Mouse (Mus musculus) lung, embryonic 15.5 days (tissue): ENCODE measurements around the gene Jak1. TPM values are rescaled to one million over a fixed set of nuclear protein-coding genes. Genes with fewer than 3 reads are reported as not detected.

Experiments
- ATAC-seq: fragments of 200-750 bp; cut with Nextera tagmentation; 2 replicates; pipeline ENCODE4 v1.8.0; 2017; ENCODE audit warnings: moderate number of reproducible peaks, borderline replicate concordance; ENCODE audit not compliant: low FRiP score, low TSS enrichment; ENCODE audit errors: extremely low read depth
- H3K27ac ChIP-seq: fragments of 300-500 bp; sonication (generic); 2 replicates; pipeline ENCODE4 v1.5.1; 2015; ENCODE audit warnings: moderate library complexity, mild to moderate bottlenecking, inconsistent platforms
- H3K27me3 ChIP-seq: fragments of 300-500 bp; sonication (generic); 2 replicates; pipeline ENCODE4 v1.6.1; 2015; ENCODE audit warnings: inconsistent platforms
- H3K36me3 ChIP-seq: fragments of 300-500 bp; sonication (generic); 2 replicates; pipeline ENCODE4 v1.6.1; 2015; ENCODE audit warnings: inconsistent platforms
- H3K4me1 ChIP-seq: fragments of 300-500 bp; sonication (generic); 2 replicates; pipeline ENCODE4 v1.6.1; 2015; ENCODE audit warnings: inconsistent platforms
- H3K4me2 ChIP-seq: fragments of 300-500 bp; sonication (generic); 2 replicates; pipeline ENCODE4 v1.6.1; 2015; ENCODE audit warnings: inconsistent platforms, mild to moderate bottlenecking, moderate library complexity
- H3K4me3 ChIP-seq: fragments of 300-500 bp; sonication (generic); 2 replicates; pipeline ENCODE4 v1.5.1; 2015; ENCODE audit warnings: mild to moderate bottlenecking, inconsistent platforms
- H3K9ac ChIP-seq: fragments of 300-500 bp; sonication (generic); 2 replicates; pipeline ENCODE4 v1.6.1; 2015; ENCODE audit warnings: inconsistent platforms
- H3K9me3 ChIP-seq: fragments of 300-500 bp; sonication (generic); 2 replicates; pipeline ENCODE4 v1.6.1; 2016; ENCODE audit warnings: inconsistent platforms
- WGBS: fragments of 180-500 bp; shearing (Covaris S2); methylation state at CpG from one replicate; pipeline ENCODE4 v1.1.7; 2015; 5-methylcytosine and 5-hydroxymethylcytosine counted together
- polyA plus RNA-seq: library from polyadenylated mRNA; unstranded; fragments of >200 nt; fragmentation: Nextera tagmentation; extraction: Ambion mirVana; gene quantifications from 2 replicates; pipeline ENCODE4 v1.2.1, GENCODE M21; 2015

Jak1 gene
- polyA plus RNA-seq, 1 experiment from 2014 or later, result 84.6 TPM

DNA sequence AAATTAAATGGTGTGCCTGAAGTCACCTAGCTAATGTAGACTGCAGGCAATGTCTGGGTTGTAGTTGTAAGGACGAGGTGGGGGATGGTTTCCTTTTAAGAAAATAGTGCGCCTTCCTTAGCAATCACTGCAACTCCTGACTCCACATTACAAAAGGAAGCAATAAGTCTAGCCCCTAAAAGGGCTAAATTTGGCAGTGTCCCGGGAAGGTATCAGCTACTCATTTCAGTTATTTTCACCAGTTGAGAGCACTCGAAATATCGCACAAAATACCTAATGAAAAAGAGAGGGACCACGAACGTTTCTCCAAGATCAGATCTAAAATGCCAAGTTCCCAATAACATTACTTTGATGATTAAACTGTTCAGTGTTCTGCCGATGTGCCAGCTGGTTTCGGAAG lies 28.6 kb upstream of the Jak1 start:
- Histone ChIP-seq H3K4me3 (peak overlapping the region; percentile 46; the same call in 1 of the 2 replicates), H3K27ac (no peak overlapping the region), H3K36me3 (no peaks in the 10 kb centered on the region), H3K9ac (peak overlapping the region; percentile 50; the same call in 1 of the 2 replicates), H3K27me3 (peaks cover 3% of the 10 kb centered on the region; the same call in 1 of the 2 replicates), H3K4me2 (peak overlapping the region; percentile 90), H3K4me1 (peaks cover 23% of the 10 kb centered on the region), H3K9me3 (no peaks in the 10 kb centered on the region)
- WGBS, result 55% methylated on average over 9 of the region's 9 CpGs
- ATAC-seq, result no peak

DNA sequence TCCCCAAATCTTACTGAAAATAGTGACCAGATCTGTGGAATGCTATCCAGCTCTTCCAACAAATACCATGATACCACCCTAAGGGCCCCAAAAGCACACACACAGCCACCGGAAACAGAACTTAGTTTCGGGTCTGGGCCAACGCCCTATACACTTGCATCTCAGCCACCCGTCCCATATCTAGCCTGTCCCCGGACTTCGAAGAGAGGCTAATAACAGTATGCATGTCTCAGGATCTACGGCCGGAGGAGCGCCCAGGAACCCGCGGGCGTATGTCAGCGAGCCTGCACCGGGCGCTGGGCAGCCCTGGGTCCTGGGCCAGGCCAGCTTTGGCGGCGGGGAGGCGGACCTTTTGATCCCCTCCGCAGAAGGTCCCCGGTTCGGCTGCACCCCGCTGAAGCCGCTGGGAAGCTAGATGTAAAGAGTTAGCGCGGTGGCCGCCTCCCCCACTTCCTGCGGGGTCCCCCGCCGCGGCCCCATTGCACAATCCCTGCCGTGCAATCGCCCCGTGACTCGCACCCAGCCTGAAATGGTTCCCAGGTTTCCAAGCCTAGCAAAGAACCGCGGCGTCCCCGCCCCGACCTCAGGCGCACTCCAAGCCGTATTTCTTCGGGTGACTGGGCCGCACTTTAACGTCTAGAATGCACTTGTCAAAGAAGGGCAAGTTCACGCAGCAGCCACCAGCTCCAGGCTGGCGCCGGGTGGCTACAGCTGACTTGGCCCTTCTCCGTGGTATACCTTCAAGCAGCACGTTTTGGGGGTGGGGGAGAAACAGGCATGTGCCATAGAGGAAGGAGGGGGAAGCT lies 27.9 kb upstream of the Jak1 start:
- peaks cover 23% of the 10 kb centered on the region for H3K4me1 ChIP-seq
- peak overlapping the region; percentile 90 for H3K4me2 ChIP-seq
- H3K27ac ChIP-seq, result peak overlapping the region; percentile 92
- H3K9me3 ChIP-seq, result no peaks in the 10 kb centered on the region
- H3K4me3 ChIP-seq, result peak overlapping the region; percentile 46
- H3K36me3 ChIP-seq, result no peaks in the 10 kb centered on the region
- H3K27me3 ChIP-seq, result peaks cover 3% of the 10 kb centered on the region; the same call in 1 of the 2 replicates
- ATAC-seq, result peak; percentile 40
- 1% methylated on average over 49 of the region's 49 CpGs for WGBS
- peak overlapping the region; percentile 50 for H3K9ac ChIP-seq

- no peaks in the 10 kb centered on the region for H3K36me3 ChIP-seq
- WGBS, result 2% methylated on average over 41 of the region's 41 CpGs
- ATAC-seq, result peak; percentile 95
- peak overlapping the region; percentile 46 for H3K4me3 ChIP-seq
- H3K27ac ChIP-seq, result peak overlapping the region; percentile 92
- H3K4me2 ChIP-seq, result peak overlapping the region; percentile 90
- peaks cover 3% of the 10 kb centered on the region; the same call in 1 of the 2 replicates for H3K27me3 ChIP-seq
- peaks cover 23% of the 10 kb centered on the region for H3K4me1 ChIP-seq
- H3K9ac ChIP-seq, result peak overlapping the region; percentile 50
- no peaks in the 10 kb centered on the region for H3K9me3 ChIP-seq
These were observed 27.1 kb upstream of the Jak1 start for GRCm38 (mm10) chr4:101292028-101292735.

- no peak overlapping the region for H3K9ac ChIP-seq
- H3K9me3 ChIP-seq, result no peaks in the 10 kb centered on the region
- no peak overlapping the region for H3K27ac ChIP-seq
- no peak overlapping the region for H3K4me2 ChIP-seq
- no peaks in the 10 kb centered on the region for H3K36me3 ChIP-seq
- H3K27me3 ChIP-seq, result peaks cover 3% of the 10 kb centered on the region; the same call in 1 of the 2 replicates
- no peak for ATAC-seq
- H3K4me3 ChIP-seq, result no peak overlapping the region
- peaks cover 18% of the 10 kb centered on the region for H3K4me1 ChIP-seq
- 84% methylated on average over 11 of the region's 11 CpGs for WGBS
These were observed 23.2 kb upstream of the Jak1 start for GRCm38 (mm10) chr4:101288292-101288691.

GRCm38 (mm10) chr4:101286562-101286961 lies 21.5 kb upstream of the Jak1 start:
- 88% methylated on average over 6 of the region's 6 CpGs for WGBS

GRCm38 (mm10) chr4:101285906-101286432 lies 20.9 kb upstream of the Jak1 start:
- Histone ChIP-seq H3K27ac (no peak overlapping the region), H3K4me2 (no peak overlapping the region), H3K36me3 (no peaks in the 10 kb centered on the region), H3K27me3 (peaks cover under 1% of the 10 kb centered on the region; the same call in 1 of the 2 replicates), H3K9ac (no peak overlapping the region), H3K4me3 (no peak overlapping the region), H3K4me1 (no peaks in the 10 kb centered on the region), H3K9me3 (no peaks in the 10 kb centered on the region)
- WGBS, result 68% methylated on average over 2 of the region's 2 CpGs
- no peak for ATAC-seq

More at GRCm38 (mm10) chr4:101286562-101286961, 21.5 kb upstream of the Jak1 start:
- Histone ChIP-seq H3K4me2 (no peak overlapping the region), H3K36me3 (no peaks in the 10 kb centered on the region), H3K9ac (no peak overlapping the region), H3K27ac (no peak overlapping the region), H3K27me3 (peaks cover 3% of the 10 kb centered on the region; the same call in 1 of the 2 replicates), H3K9me3 (no peaks in the 10 kb centered on the region), H3K4me1 (0 out of 2 replicates have a peak, but pooled peaks cover 3% of the 10 kb centered on the region), H3K4me3 (no peak overlapping the region)
- no peak for ATAC-seq

DNA sequence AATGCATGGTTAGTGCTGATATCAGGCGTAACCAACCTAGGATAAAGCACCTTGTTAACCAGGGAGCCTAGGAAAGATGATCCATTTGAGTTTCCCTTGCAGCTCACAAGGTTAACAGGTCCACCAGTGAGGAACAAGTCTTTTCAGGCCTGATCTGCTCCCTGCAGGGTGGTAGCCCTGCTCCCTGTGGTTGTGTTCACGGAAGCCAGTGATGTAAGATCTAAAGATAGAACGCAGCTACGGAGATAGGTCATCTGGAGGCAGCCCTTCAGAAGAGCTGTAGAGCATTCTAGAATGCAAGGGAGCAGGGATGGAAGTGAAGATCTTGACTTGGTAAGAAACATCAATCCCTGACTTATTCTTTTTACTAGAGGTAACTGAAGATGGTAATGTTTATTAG lies 18.9 kb upstream of the Jak1 start:
- no peak for ATAC-seq
- Histone ChIP-seq H3K9me3 (no peaks in the 10 kb centered on the region), H3K9ac (no peak overlapping the region), H3K27me3 (no peaks in the 10 kb centered on the region), H3K4me1 (no peaks in the 10 kb centered on the region), H3K27ac (no peak overlapping the region), H3K4me3 (no peak overlapping the region), H3K4me2 (no peak overlapping the region), H3K36me3 (no peaks in the 10 kb centered on the region)
- WGBS, result 66% methylated on average over 4 of the region's 4 CpGs

DNA sequence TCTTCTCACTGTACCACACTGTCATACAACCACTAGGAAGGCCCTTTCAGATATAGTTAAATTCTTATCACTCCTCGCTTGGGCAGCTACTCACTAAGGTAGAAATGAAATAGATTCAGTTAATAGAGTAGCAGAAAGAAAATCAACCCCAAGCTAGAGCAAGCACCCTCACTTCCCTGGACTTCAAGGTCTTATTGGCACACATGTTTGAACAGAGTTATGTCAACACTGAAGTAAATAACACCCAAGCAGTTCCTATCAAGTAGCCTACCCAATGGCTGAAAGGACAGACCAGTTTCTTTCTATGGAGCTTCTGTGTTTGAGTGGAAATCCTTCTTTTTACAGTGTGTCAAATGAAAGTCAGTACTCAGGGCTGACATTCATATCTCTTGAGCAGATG lies 17.2 kb upstream of the Jak1 start:
- H3K27me3 ChIP-seq, result no peaks in the 10 kb centered on the region
- H3K9me3 ChIP-seq, result no peaks in the 10 kb centered on the region
- no peaks in the 10 kb centered on the region for H3K4me1 ChIP-seq
- no peak for ATAC-seq
- no peaks in the 10 kb centered on the region for H3K36me3 ChIP-seq
- H3K4me3 ChIP-seq, result no peak overlapping the region
- H3K27ac ChIP-seq, result no peak overlapping the region
- no peak overlapping the region for H3K4me2 ChIP-seq
- H3K9ac ChIP-seq, result no peak overlapping the region
- WGBS, result 50% methylated on average over 1 of the region's 1 CpGs

GRCm38 (mm10) chr4:101280119-101280518 lies 15.0 kb upstream of the Jak1 start:
- Histone ChIP-seq H3K4me2 (no peak overlapping the region), H3K36me3 (no peaks in the 10 kb centered on the region), H3K4me3 (no peak overlapping the region), H3K27me3 (no peaks in the 10 kb centered on the region), H3K9ac (no peak overlapping the region), H3K9me3 (no peaks in the 10 kb centered on the region), H3K4me1 (no peaks in the 10 kb centered on the region), H3K27ac (no peak overlapping the region)
- 66% methylated on average over 2 of the region's 2 CpGs for WGBS
- ATAC-seq, result no peak

DNA sequence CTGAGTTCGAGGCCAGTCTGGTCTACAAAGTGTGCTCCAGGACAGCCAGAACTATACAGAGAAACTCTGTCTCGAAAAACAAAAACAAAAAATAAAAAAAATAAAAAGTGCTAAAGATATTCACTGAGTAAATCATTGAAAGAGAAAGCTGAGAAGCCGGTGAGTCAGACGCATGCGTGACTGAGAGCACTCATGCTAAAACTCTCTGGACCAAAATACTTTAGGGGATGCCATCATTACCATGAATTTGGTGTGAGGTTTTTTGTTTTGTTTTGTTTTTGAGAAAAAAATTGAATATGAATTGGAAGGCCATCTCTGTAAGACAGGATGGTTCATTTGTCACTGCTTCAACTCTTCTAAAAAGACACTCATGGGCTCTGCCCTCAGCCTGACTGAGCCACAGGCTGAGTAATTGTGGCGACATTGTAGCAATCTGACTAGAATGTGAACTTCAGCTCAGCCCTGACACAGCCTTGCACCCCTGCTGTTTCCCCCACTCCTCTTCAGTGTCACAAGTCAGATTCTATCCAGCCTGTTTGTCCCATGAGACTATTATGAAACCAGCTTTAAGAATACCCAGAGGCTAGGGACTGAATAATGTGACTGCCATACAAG lies 11.5 kb upstream of the Jak1 start:
- H3K27me3 ChIP-seq, result no peaks in the 10 kb centered on the region
- WGBS, result 84% methylated on average over 6 of the region's 6 CpGs
- H3K27ac ChIP-seq, result no peak overlapping the region
- H3K9me3 ChIP-seq, result no peaks in the 10 kb centered on the region
- ATAC-seq, result no peak
- H3K4me3 ChIP-seq, result no peak overlapping the region
- no peaks in the 10 kb centered on the region for H3K36me3 ChIP-seq
- no peaks in the 10 kb centered on the region for H3K4me1 ChIP-seq
- H3K4me2 ChIP-seq, result no peak overlapping the region
- H3K9ac ChIP-seq, result no peak overlapping the region

DNA sequence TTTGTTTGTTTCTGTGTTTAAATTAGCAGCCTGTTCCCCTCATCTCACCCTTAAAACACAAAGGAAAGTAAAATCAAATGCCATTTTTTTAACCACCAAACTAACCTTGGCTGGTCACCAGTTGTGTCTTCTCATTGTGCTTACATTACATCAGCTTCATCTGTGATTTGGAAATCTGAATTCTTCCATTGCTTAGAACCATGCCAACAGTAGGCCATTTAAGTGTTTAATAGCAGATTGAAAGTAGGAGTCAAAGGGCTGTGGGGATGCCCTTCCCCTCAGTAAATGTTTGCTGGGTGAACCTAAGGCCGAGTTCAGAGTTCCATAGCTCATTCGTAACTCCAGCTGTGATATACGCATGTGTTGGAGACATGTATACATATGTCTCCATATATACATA lies 10.8 kb upstream of the Jak1 start:
- Histone ChIP-seq H3K4me1 (no peaks in the 10 kb centered on the region), H3K9me3 (no peaks in the 10 kb centered on the region), H3K27ac (no peak overlapping the region), H3K4me2 (no peak overlapping the region), H3K36me3 (no peaks in the 10 kb centered on the region), H3K4me3 (no peak overlapping the region), H3K27me3 (no peaks in the 10 kb centered on the region), H3K9ac (no peak overlapping the region)
- ATAC-seq, result no peak
- 69% methylated on average over 3 of the region's 3 CpGs for WGBS
